Mouse (Mus musculus): ENCODE measurements around the gene Pde4b.

Gene Pde4b

GRCm38 (mm10) chr4:102620179-102620910 is 533.0 kb downstream of the Pde4b start:
- peak; percentile 24 to 44 for DNase-seq

- DNase-seq = no peak
These were observed 533.8 kb downstream of the Pde4b start for GRCm38 (mm10) chr4:102621120-102621519.

- no peak for DNase-seq
These were observed 535.6 kb downstream of the Pde4b start for GRCm38 (mm10) chr4:102622977-102623376.

DNA sequence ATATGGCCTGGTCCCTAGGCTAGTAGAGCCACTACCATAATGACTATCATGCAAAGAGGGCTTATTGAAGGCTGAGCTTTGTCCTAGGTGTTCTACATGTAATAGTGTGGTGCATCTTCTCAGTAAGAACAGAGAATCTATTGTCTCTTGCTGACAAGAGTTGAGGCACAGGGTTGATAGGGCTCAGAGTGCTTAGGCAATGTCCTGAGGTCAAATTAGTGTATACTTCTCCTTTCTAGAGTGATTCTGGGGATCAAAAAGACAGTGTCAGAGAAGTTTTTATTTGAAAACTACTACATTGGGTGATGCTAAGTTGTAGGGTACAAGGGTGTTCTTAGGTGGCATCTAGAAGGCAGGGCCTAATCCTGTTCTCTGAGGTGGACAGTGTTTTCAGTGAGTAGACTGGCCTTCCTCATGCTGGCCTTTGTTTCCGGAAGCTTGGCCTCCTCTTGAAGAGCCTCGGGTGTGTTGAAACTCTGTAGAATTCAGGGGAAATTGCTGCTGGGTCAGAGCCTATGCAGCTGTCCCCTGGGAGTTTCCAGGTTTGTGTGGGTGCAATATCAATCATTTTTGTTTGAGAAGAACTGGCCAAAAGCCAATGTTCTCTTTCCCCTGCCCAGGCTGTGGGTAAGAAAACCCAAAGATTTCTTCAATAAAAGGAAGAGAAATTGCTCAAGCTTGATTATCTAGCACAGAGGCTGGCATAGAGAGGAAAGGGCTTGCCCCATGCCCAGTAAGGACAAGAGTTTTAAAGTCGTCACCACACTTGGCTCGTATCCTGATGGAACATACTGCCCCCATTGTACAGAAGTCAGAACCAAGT is 536.7 kb downstream of the Pde4b start:
- DNase-seq = no peak

DNA sequence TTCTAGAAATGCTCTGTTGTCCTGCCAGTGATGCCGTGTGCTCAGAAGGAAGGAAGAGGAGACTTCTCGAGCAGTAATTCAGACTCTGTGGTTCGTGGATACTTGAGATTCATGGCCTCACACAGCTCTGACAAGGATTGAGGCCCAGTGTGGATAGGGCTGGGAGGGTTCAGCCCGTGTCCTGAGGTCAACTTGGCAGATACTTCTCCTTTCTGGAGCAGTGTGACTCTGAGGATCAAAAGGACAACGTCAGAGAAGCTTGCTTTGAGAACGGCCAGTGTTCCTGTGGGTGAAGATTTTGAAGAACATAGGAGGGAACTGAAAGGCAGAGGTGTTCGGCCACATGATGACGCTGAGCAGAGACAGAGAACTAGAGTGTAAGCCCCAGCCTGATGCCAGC is 537.6 kb downstream of the Pde4b start:
- no peak for DNase-seq

DNA sequence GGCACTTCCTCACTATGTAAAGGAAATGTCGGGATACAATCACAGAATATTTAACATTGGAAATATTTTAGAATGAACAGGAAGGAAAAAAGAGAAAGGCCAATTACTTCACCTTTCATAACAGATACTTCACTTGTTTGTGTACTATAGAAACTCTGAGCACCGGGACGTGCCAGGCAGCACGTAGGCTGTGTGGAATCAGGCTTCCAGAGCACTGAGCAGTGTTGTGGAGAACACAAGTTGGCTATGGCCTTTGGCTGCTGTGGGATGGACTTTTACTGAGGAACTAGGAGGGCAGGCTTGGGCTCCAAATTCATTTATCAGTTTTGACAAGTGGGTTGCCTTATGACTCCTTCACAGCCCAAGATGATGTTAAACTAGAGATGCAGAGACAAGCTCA is 540.5 kb downstream of the Pde4b start:
- DNase-seq = no peak

GRCm38 (mm10) chr4:102629621-102630020 is 542.3 kb downstream of the Pde4b start:
- no peak for DNase-seq

DNA sequence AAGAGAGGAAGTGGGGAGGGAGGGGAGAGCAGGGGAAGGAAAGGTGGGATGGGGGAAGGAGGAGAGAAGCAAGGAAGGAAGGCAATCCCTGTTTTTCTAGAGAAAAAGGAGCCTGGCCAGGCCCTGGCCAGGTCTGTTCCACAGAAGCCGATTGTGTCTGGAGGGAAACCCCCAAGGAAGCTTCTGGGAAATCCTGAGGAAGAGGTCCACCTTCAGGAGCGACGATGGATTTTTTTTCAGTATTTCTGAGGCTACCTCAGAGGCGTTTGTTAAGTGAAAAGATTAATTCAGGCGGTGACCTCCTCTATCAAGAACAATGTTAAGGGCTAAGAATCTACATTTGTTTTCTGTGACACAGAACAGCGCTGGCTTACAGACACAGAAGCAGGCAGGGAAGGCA is 542.9 kb downstream of the Pde4b start:
- no peak for DNase-seq

DNA sequence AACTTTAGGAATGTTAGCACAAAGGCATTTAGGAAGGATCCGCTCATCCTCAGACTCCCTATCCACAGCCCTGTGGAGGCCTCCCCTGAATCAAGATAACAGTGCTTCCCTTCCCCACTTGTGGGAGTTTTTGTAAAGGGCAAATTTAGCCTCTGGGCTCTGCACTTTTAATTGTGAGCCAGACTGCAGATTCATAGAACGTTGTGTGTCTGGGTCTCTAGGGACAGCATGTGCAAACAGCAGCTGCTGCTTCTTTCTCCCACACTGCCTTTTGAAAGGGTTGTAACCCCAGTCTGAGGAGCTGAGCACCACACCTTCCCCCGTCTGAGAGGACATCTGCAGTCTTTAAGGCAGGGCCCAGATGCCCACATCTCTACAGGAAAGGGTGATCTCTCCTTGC is 544.3 kb downstream of the Pde4b start:
- no peak for DNase-seq

DNA sequence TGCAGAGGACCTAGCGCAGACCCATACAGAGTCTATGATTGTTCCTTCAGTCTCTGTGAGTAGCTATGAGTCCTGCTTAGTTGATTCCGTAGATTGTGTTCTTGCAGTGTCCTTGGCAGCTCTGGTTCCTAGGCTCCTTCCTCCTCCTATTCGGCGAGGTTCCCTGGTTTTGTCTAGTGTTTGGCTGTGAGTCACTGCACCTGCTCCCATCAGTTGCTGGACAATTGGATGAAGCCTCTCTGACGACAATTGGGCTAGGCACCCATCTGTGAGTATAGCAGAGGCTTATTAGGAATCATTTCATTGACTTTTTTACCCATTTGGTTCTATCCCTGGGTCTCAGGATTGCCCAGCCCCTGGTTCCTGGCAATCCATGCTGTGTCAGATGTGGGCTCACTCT is 545.9 kb downstream of the Pde4b start:
- DNase-seq = no peak

- DNase-seq = no peak
These were observed 547.9 kb downstream of the Pde4b start for GRCm38 (mm10) chr4:102635258-102635657.

DNA sequence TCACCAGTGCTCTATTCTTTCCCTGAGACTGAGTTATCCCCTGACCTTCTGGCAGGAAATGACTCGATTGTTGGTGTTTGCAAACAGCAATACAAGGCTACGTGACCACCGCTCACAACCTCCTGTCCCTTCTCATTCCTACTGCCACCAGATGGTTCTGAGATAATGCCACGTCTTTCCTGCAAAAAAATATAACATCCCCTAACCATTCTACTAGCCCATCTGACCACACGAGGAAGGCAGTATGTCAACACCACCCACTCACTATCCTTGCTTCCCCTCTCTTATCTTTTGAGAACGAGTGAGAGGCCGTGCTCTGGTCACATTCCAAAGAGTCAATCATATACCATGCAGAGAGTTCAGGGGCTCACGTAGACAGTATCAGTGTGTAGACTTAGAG is 548.6 kb downstream of the Pde4b start:
- DNase-seq = no peak

DNA sequence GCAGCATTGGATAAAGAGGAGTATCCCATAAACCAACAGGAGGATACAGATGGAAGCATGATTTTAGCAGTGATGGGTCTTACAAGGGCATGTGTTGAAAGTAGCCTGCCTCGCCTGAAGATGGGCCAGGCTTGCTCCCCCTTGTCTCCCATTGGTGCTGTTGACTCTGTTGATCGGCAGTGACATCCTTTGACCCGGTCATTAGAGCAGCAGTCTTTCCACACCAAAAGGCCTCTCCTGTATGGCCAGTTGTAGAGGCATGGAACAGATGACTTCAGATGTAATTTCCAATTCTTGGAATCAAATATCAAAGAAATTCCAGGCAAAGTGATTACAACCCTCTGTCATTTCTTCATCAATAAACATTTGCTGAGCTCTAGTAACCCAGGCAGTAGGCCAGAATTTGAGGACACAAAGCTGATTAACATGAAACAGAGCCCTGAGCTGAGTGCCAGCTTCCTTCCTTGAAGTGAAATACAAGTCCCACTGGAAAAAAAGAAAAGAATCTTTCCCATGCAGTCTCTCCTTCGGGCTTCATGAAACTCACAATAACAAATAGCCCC is 550.1 kb downstream of the Pde4b start:
- no peak for DNase-seq

DNA sequence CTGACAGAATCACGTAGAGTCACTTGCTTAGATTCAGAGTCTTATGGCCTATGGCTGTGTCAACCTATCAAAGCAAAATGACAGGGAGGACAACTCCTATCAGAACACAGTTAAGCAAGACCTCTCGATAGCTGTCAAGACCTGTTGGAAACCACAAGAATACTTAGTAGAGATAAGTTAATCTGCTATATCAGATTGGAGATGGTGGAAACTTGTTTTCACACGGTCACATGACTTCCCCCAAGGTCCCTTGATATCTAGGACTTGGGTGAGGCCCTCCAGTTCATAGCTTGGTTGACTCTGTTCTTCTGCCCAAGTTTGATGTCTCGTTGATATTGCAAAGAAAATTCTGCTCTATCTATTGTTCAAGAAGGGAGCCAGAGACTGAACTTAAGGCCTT is 553.6 kb downstream of the Pde4b start:
- DNase-seq = no peak

DNA sequence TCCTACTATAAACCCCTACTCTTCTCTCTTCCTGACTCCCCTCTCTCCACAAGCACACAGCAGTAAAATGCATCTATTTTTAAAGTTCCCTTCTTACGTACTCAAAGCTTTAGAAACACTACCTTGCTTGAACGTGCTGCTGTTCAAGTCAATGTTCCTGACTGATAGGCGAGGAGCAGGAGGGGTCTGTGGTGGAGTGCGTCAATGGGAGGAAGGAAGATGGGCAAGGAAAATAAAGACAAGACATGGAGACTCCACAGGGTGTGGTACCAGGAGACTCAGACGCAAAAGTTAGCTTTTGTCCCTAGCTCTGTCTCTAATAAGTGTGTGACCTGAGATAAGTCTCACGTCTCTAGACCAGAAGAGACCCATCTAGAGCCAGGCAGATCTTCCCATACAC is 556.7 kb downstream of the Pde4b start:
- DNase-seq = no peak

GRCm38 (mm10) chr4:102647056-102647455 is 559.7 kb downstream of the Pde4b start:
- no peak for DNase-seq

DNA sequence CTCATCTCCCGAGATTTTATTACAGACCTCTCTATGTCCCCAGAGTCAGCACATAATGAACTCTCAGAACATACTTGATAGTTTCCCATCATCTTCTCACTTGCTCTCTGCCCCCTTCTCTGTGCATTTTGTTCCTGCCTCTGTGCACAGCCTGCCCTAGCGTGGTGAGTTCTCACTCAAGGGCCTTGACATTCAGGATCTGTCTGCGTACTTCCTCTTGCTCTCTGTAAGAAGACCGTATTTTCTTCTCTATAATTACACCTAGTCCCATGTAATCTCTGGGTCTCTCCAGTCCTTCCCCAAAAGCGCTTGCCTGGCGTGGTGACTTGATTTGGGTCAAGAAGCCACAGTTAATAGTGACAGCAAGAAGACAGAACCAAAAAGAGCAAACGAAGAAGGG is 568.0 kb downstream of the Pde4b start:
- DNase-seq = no peak

DNA sequence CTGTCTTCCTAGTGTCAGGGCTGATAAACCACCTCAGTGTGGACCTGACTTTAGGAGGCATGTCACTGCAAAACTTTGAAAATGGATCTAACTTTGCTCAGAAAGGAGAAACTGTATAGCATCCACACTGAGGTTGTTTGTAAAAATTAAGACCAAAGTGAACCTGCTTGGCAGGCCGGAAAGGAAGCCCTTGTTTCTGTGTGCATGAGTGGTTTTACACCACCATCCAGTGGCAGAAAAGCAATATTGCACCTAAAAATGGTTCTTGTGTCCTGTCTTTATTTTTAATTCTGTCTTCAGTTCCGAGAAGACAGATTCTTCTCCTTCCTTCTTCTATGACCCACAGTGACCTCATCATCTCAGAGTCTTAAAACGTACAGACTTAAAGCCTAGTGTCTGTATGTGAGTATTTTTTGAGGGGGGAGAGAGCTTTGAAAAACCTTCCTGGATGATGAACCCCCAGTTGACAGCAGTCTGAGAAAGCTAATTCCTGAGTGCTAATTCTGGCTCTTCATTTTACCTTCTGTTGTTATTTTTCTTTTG is 569.2 kb downstream of the Pde4b start:
- peak; percentile 24 to 50 for DNase-seq

Measured in cerebellum, postnatal 25 days (tissue).